Mouse (Mus musculus): Measurements from ENCODE around the gene Rapgef2.

DNA sequence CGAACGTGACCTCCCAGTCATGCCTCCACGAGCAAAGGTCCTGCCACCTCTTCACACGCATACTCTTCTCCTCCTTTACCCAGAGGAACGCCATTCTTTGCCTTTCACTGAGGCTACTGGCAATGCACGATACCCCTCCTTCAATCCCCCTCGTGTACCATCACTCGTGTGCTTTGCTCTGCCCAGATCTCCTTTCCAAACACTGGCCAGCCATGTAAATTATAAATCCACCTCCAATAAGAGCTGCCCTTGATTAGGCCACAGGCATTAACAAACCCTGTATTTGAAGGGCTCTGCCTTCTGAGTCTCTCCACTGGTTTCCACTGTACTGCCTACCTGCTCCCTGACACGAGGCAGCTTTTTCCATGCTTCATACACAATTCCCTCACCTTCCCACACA, 94.3 kb downstream of the Rapgef2 start:
- TF ChIP-seq EP300 (IDR thresholded peaks at IDR 0.05; ENCODE audit: low read depth) (no peak), CTCF (IDR thresholded peaks at IDR 0.05; ENCODE audit: low read depth) (no peak)

All from liver, embryonic 14.5 days (tissue).